Mouse (Mus musculus) C2C12 (cell line): ENCODE measurements around the gene Ddx17.

Experiments
- CTCF ChIP-seq: IDR thresholded peaks from one replicate; pipeline ENCODE4 v1.5.1; 2011; ENCODE audit not compliant: control insufficient read depth, insufficient read depth, insufficient read length
- FOSL1 ChIP-seq: IDR thresholded peaks from one replicate; pipeline ENCODE4 v1.8.0; 2011; ENCODE audit warnings: mild to moderate bottlenecking, low read length; ENCODE audit not compliant: poor library complexity, insufficient read depth, severe bottlenecking
- MAX ChIP-seq: IDR thresholded peaks from one replicate; pipeline ENCODE4 v1.6.1; 2011; ENCODE audit warnings: mild to moderate bottlenecking, control low read depth

- TF ChIP-seq CTCF: no peak
- TF ChIP-seq FOSL1: no peak
- TF ChIP-seq MAX: no peak
Measured at GRCm38 (mm10) chr15:79559649-79560048, 13.1 kb upstream of the Ddx17 start.
